Comparison of ENCODE assay signal across 10 mouse cellular contexts in the genomic region with DNA sequence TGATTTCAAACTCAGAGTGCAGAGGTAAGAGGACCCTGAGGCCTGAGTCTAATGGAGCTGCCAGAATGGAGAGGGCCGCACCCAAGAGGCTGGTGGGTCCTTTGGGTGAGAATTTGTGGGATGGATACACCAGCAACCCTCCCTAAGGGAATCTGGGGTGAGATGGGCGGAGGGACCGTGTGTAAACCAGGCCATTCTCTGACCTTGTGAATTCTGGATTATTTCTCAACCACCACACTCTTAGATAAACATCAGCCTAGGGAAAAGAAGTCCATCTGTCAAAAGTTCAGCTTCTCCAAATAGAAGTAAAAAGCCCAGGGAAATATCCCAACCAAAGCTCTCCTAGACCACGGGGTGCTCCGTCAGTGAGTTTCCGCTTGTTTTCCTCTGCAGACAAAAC.
DNase-seq lines count a peak whose midpoint lies in the region; ATAC-seq and TF ChIP-seq lines count a peak whose summit lies in the region.
"Had no signal": no experiment of that assay in that cellular context is flagged by ENCODE, and none has a peak within 500 bp of the region (broad histone marks: within the 10 kb centered on the region; RNA-seq: fewer than 3 reads in every experiment).

No protein-coding gene starts in this region.

- no peak for TF ChIP-seq CTCF in liver, adult 2 months (IDR thresholded peaks at IDR 0.05; ENCODE audit: low read depth, low read length)
- TF ChIP-seq CTCF in embryonic fibroblast, embryonic 13.5 days (IDR thresholded peaks at IDR 0.05; ENCODE audit: borderline replicate concordance, insufficient read depth, low read length): no peak

- no peaks in the 10 kb centered on the region for H3K27me3 ChIP-seq in heart, embryonic 12.5 days (replicated peaks)
- H3K27me3 ChIP-seq in liver, adult 2 months (ENCODE audit: control insufficient read depth, insufficient read depth, low read length): no peaks in the 10 kb centered on the region
- no peaks in the 10 kb centered on the region for H3K27me3 ChIP-seq in neural tube, embryonic 15.5 days (replicated peaks)

- peak; percentile 86 for DNase-seq in heart, adult 11 months
- DNase-seq in liver, adult 2 months (ENCODE audit: extremely low read depth, low read depth, low spot score): peak; percentile 95
- no peak for DNase-seq in liver
- peak; percentile 39 for DNase-seq in lung, postnatal 36 days
- DNase-seq in gastrocnemius, postnatal 14 days: no peak
- DNase-seq: cerebellum, adult 8-10 months had no signal

- TF ChIP-seq POLR2A in liver, adult 2 months (IDR thresholded peaks at IDR 0.05; ENCODE audit: extremely low read depth, insufficient read depth, low read length): no peak
- TF ChIP-seq POLR2A in embryonic fibroblast, embryonic 13.5 days (IDR thresholded peaks at IDR 0.05; ENCODE audit: low read depth, low read length): no peak

- peaks cover 17% of the 10 kb centered on the region; the same call in 1 of the 2 replicates for H3K79me2 ChIP-seq in liver, adult 2 months (ENCODE audit: control insufficient read depth, insufficient read depth, low read length)

- H3K36me3 ChIP-seq in heart, embryonic 12.5 days: 0 out of 2 replicates have a peak, but pooled peaks cover 4% of the 10 kb centered on the region
- H3K36me3 ChIP-seq in liver, adult 2 months (ENCODE audit: control insufficient read depth, insufficient read depth, low read length): peaks cover 11% of the 10 kb centered on the region
- no peaks in the 10 kb centered on the region for H3K36me3 ChIP-seq in neural tube, embryonic 15.5 days

- H3K4me3 ChIP-seq in heart, embryonic 12.5 days: no peak overlapping the region
- H3K4me3 ChIP-seq in liver, adult 2 months (ENCODE audit: insufficient read depth, low read depth, low read length): no peak overlapping the region
- H3K4me3 ChIP-seq in embryonic fibroblast, embryonic 13.5 days (ENCODE audit: insufficient read depth, low read length): no peak overlapping the region
- no peak overlapping the region for H3K4me3 ChIP-seq in neural tube, embryonic 15.5 days (replicated peaks)

- no peak overlapping the region for H3K9ac ChIP-seq in heart, embryonic 12.5 days
- H3K9ac ChIP-seq in liver, adult 2 months (ENCODE audit: low read depth, low read length): no peak overlapping the region
- no peak overlapping the region for H3K9ac ChIP-seq in neural tube, embryonic 15.5 days (replicated peaks)
- H3K9ac ChIP-seq: forebrain, postnatal 0 days had no signal

- intact Hi-C loops in gastrocnemius, postnatal 14 days (cut with DNase I; ENCODE audit: low total_unique reads): no loop called here

- no peaks in the 10 kb centered on the region for H3K9me3 ChIP-seq in heart, embryonic 12.5 days (replicated peaks)
- H3K9me3 ChIP-seq in neural tube, embryonic 15.5 days (replicated peaks): no peaks in the 10 kb centered on the region

- no peak overlapping the region for H3K4me2 ChIP-seq in heart, embryonic 12.5 days
- H3K4me2 ChIP-seq in neural tube, embryonic 15.5 days: no peak overlapping the region

- WGBS in heart, embryonic 12.5 days: 84% methylated on average over 6 of the region's 6 CpGs
- 27% methylated on average over 6 of the region's 6 CpGs for WGBS in liver, adult 2 months
- WGBS in neural tube, embryonic 15.5 days: 92% methylated on average over 6 of the region's 6 CpGs

- H3K4me1 ChIP-seq in heart, embryonic 12.5 days (replicated peaks): 0 out of 2 replicates have a peak, but pooled peaks cover 2% of the 10 kb centered on the region
- peaks cover 23% of the 10 kb centered on the region for H3K4me1 ChIP-seq in liver, adult 2 months (ENCODE audit: control insufficient read depth, insufficient read depth, low read length)
- peaks cover 10% of the 10 kb centered on the region; the same call in 1 of the 2 replicates for H3K4me1 ChIP-seq in embryonic fibroblast, embryonic 13.5 days (ENCODE audit: control insufficient read depth, insufficient read depth, low read length)
- H3K4me1 ChIP-seq in neural tube, embryonic 15.5 days: no peaks in the 10 kb centered on the region

- no peak for ATAC-seq in heart, embryonic 12.5 days (ENCODE audit: insufficient number of reproducible peaks, low FRiP score)
- ATAC-seq in neural tube, embryonic 15.5 days (ENCODE audit: low FRiP score): no peak
- ATAC-seq: forebrain, postnatal 0 days had no signal

- no peak overlapping the region for H3K27ac ChIP-seq in heart, embryonic 12.5 days (ENCODE audit: poor library complexity, severe bottlenecking)
- H3K27ac ChIP-seq in liver, adult 2 months (replicated peaks; ENCODE audit: insufficient read depth, low read depth, low read length): peak overlapping the region; percentile 72
- peak overlapping the region; percentile 94 for H3K27ac ChIP-seq in embryonic fibroblast, embryonic 13.5 days (ENCODE audit: insufficient read depth, low read length)
- H3K27ac ChIP-seq in neural tube, embryonic 15.5 days (replicated peaks): no peak overlapping the region

Comparison
In these comparisons a context has a peak if more than half of its experiments do, and no peak if none do; other contexts are left out.
1. DNase-seq: peak in heart, adult 11 months (single experiment), liver, adult 2 months (single experiment) and lung, postnatal 36 days (single experiment); none in liver (single experiment) and gastrocnemius, postnatal 14 days (single experiment).
2. H3K27ac ChIP-seq: peak in liver, adult 2 months (single experiment) and embryonic fibroblast, embryonic 13.5 days (single experiment); none in heart, embryonic 12.5 days (single experiment) and neural tube, embryonic 15.5 days (single experiment).